Mouse (Mus musculus) embryonic fibroblast, embryonic 13.5 days (primary cell): Measurements from ENCODE around the gene Uhrf1bp1. TPM values are rescaled to one million over a fixed set of nuclear protein-coding genes. Genes with fewer than 3 reads are reported as not detected.

ENCODE experiments used
- H3K27ac ChIP-seq: 2 replicates; pipeline ENCODE4 v1.5.1; 2012; ENCODE audit warnings: low read length, control low read depth, inconsistent platforms; ENCODE audit not compliant: insufficient read depth
- H3K4me1 ChIP-seq: 2 replicates; pipeline ENCODE4 v1.6.1; 2011; ENCODE audit warnings: low read length; ENCODE audit not compliant: control insufficient read depth, insufficient read depth
- H3K4me3 ChIP-seq: 2 replicates; pipeline ENCODE4 v1.5.1; 2011; ENCODE audit warnings: mild to moderate bottlenecking, control low read depth, low read length; ENCODE audit not compliant: insufficient read depth
- CTCF ChIP-seq: IDR thresholded peaks from 2 replicates; pipeline ENCODE4 v1.5.1; 2011; ENCODE audit warnings: mild to moderate bottlenecking, control low read depth, low read length, moderate library complexity, borderline replicate concordance; ENCODE audit not compliant: insufficient read depth
- POLR2A ChIP-seq: IDR thresholded peaks from 2 replicates; pipeline ENCODE4 v1.6.1; 2011; ENCODE audit warnings: low read depth, mild to moderate bottlenecking, control low read depth, low read length, moderate library complexity
- polyA plus RNA-seq: library from polyadenylated mRNA; stranded (reverse); fragments of >200 nt; gene quantifications from 2 replicates; pipeline ENCODE4 v1.2.4, GENCODE M21; 2011; ENCODE audit warnings: low read depth; ENCODE audit not compliant: missing spikeins, insufficient read length

Gene Uhrf1bp1
- polyA plus RNA-seq, 1 experiment, result 20.6 TPM

DNA sequence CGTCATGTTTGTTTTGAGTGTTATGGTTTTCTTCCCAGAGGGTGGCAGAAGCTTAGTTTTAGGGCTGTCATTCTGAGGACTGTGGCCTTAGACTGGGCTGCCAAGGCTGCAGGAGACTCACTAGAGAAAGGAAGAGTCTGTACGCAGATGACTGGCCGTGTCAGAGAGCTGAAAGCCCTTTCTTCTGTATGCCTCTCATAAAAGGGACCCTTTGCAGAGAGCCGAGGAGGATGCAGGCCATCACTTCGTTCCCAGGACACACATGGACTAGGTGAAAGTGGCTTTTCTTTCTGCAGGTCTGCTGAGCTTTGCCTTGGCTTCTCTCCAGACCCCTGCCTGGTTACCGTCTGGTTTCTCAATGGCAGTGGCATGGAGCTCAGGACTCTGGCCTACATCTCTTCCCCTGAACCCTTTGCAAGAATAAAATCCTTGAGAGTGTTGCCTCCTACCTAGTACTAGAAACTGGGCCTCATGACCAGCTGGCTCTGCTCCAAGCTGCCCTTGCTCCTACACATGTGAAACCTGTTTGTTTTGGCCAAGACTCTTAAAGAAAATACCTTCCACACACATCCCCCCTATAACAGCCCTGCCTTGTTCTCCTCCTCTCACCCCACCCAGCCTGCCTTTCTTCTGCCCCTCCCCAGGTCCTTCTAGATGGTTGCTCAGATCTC is 89.4 kb downstream of the Uhrf1bp1 start:
- H3K4me1 ChIP-seq, result peaks cover 8% of the 10 kb centered on the region
- TF ChIP-seq POLR2A (no peak), CTCF (no peak)
- no peak overlapping the region for H3K27ac ChIP-seq
- no peak overlapping the region for H3K4me3 ChIP-seq

DNA sequence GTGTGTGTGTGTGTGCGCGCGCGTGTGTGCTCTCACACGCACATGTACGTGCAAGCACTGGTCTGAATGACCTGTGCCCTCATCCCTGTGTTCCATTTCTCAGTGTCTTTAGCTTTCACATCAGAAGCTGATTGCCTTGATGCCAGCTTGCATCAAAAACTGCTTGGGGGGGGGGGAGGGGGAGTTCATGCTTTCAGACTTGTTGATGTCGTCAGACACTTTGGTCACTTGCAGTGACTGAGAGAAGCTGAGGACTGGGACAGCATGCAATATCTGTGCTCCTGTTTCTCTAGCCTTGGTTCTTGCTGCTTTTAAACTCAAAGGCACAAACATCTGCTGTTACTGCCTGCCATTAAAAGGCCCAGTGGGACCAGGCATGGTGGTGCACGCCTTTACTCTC is 90.1 kb downstream of the Uhrf1bp1 start:
- no peak for TF ChIP-seq CTCF
- TF ChIP-seq POLR2A, result no peak
- H3K27ac ChIP-seq, result no peak overlapping the region
- no peak overlapping the region for H3K4me3 ChIP-seq
- peaks cover 8% of the 10 kb centered on the region for H3K4me1 ChIP-seq

DNA sequence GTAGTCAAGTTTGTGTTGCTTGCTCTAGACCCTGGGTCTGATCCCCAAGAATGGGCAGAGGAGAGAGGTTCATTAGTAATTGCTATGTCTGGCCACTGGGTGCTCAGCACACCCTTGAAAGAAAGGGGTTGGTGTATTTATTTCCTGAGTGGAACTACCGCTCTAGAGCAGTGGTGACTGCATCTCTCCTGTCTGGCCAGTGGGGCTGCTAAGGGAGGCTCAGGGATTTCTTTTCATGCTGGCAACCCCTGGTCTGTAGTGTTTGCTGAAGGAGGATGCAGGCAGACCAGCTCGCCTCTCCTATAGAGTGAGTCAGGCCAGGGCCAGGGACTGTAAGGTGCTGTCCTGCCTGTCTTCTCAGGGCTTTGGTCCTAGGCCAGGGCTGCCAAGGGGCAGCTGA is 90.9 kb downstream of the Uhrf1bp1 start:
- Histone ChIP-seq H3K27ac (no peak overlapping the region), H3K4me1 (peaks cover 8% of the 10 kb centered on the region)

More for the DNA sequence above, 90.9 kb downstream of the Uhrf1bp1 start:
- TF ChIP-seq POLR2A (no peak), CTCF (no peak)
- no peak overlapping the region for H3K4me3 ChIP-seq

Other genes starting within 250 kb of the Uhrf1bp1 start
- 117 and 131 TPM in 2 replicates for gene Nudt3, start 232.9 kb upstream of the Uhrf1bp1 start, polyA plus RNA-seq
- gene RPS10-NUDT3, start 221.2 kb upstream of the Uhrf1bp1 start, polyA plus RNA-seq, result 2.9 TPM in 1 of 2 replicates, not detected in the other
- gene Rps10, start 219.8 kb upstream of the Uhrf1bp1 start, polyA plus RNA-seq, result 1,827 and 1,973 TPM in 2 replicates
- gene Pacsin1, start 200.9 kb upstream of the Uhrf1bp1 start, polyA plus RNA-seq, result not detected in 2 replicates
- not detected in 2 replicates for gene Spdef, start 127.5 kb upstream of the Uhrf1bp1 start, polyA plus RNA-seq
- 63.7 and 68.6 TPM in 2 replicates for gene D17Wsu92e, start 35.8 kb upstream of the Uhrf1bp1 start, polyA plus RNA-seq
- 101 and 121 TPM in 2 replicates for gene Snrpc, start 18.3 kb upstream of the Uhrf1bp1 start, polyA plus RNA-seq
- gene Anks1, start 52.9 kb downstream of the Uhrf1bp1 start, polyA plus RNA-seq, result 9.9 and 12.7 TPM in 2 replicates
- gene Taf11, start 53.4 kb downstream of the Uhrf1bp1 start, polyA plus RNA-seq, result 33.2 and 39.5 TPM in 2 replicates
- gene Tcp11, start 224.2 kb downstream of the Uhrf1bp1 start, polyA plus RNA-seq, result not detected in 2 replicates